Mouse (Mus musculus) stomach, postnatal 0 days (tissue): ENCODE measurements around the gene Gipc1. TPM values are rescaled to one million over a fixed set of nuclear protein-coding genes. Genes with fewer than 3 reads are reported as not detected.

Experiments
- ATAC-seq: fragments of 200-750 bp; cut with Nextera tagmentation; 2 replicates; pipeline ENCODE4 v1.8.0; 2017; ENCODE audit not compliant: low FRiP score, low TSS enrichment
- DNase-seq: peaks from one replicate; pipeline ENCODE4 v3.0.0-alpha.2; 2016; ENCODE audit warnings: low spot score
- H3K27ac ChIP-seq: fragments of 300-500 bp; sonication (generic); replicated peaks from 2 replicates; pipeline ENCODE4 v1.5.1; 2014; ENCODE audit warnings: mild to moderate bottlenecking, control low read depth
- H3K27me3 ChIP-seq: fragments of 300-500 bp; sonication (generic); 2 replicates; pipeline ENCODE4 v1.6.1; 2014; ENCODE audit warnings: low read length; ENCODE audit not compliant: control insufficient read depth, insufficient read depth
- H3K36me3 ChIP-seq: fragments of 300-500 bp; sonication (generic); 2 replicates; pipeline ENCODE4 v1.6.1; 2014; ENCODE audit warnings: low read length, mixed read lengths; ENCODE audit not compliant: control insufficient read depth, insufficient read depth
- H3K4me1 ChIP-seq: fragments of 300-500 bp; sonication (generic); replicated peaks from 2 replicates; pipeline ENCODE4 v1.6.1; 2014; ENCODE audit warnings: antibody characterized with exemption; ENCODE audit not compliant: control insufficient read depth, insufficient read depth
- H3K4me2 ChIP-seq: fragments of 300-500 bp; sonication (generic); replicated peaks from 2 replicates; pipeline ENCODE4 v1.6.1; 2014; ENCODE audit warnings: low read depth, mild to moderate bottlenecking, control low read depth, moderate library complexity
- H3K4me3 ChIP-seq: fragments of 300-500 bp; sonication (generic); 2 replicates; pipeline ENCODE4 v1.5.1; 2014; ENCODE audit warnings: low read depth, low read length, control low read depth
- H3K9ac ChIP-seq: fragments of 300-500 bp; sonication (generic); 2 replicates; pipeline ENCODE4 v1.6.1; 2014; ENCODE audit warnings: mild to moderate bottlenecking, low read length, control low read depth, mixed read lengths
- H3K9me3 ChIP-seq: fragments of 300-500 bp; sonication (generic); 2 replicates; pipeline ENCODE4 v1.6.1; 2016; ENCODE audit warnings: low read length; ENCODE audit not compliant: control insufficient read depth
- CTCF ChIP-seq: IDR thresholded peaks from 2 replicates; pipeline ENCODE4 v1.5.1; 2016; ENCODE audit warnings: antibody characterized with exemption, low read depth, mild to moderate bottlenecking, moderate library complexity
- EP300 ChIP-seq: optimal IDR thresholded peaks from 2 replicates; pipeline ENCODE3; 2016; ENCODE audit warnings: antibody characterized with exemption
- WGBS: fragments of 180-500 bp; shearing (Covaris S2); extraction: QIAGEN DNeasy Blood & Tissue Kit; methylation state at CpG from one replicate; pipeline ENCODE4 v1.1.7; 2014; 5-methylcytosine and 5-hydroxymethylcytosine counted together
- polyA plus RNA-seq: library from polyadenylated mRNA; unstranded; fragments of >200 nt; fragmentation: Nextera tagmentation; extraction: Ambion mirVana; gene quantifications from 2 replicates; pipeline ENCODE4 v1.2.1, GENCODE M21; 2015

The Gipc1 gene
- polyA plus RNA-seq, 1 experiment from 2014 or later, result 171 TPM

- Histone ChIP-seq H3K27ac (peak overlapping the region; percentile 94), H3K9me3 (no peaks in the 10 kb centered on the region), H3K36me3 (no peaks in the 10 kb centered on the region), H3K4me1 (peaks cover 7% of the 10 kb centered on the region), H3K27me3 (no peaks in the 10 kb centered on the region), H3K9ac (peak overlapping the region; percentile 94), H3K4me2 (peak overlapping the region; percentile 98), H3K4me3 (peak overlapping the region; percentile 84)
- TF ChIP-seq CTCF, result no peak
- TF ChIP-seq EP300, result no peak
- WGBS, result 4% methylated on average over 15 of the region's 15 CpGs
- DNase-seq, result peak; percentile 66
- ATAC-seq, result peak; percentile 12; the same call in 1 of the 2 replicates
Observed at GRCm38 (mm10) chr8:83698291-83698660, 45.8 kb downstream of the Gipc1 start.

GRCm38 (mm10) chr8:83698661-83699453 is 46.4 kb downstream of the Gipc1 start, which contains the start of gene Pkn1:
Pkn1 (minus strand) TSS chr8:83699179.
- under 1% methylated on average over 43 of the region's 85 CpGs for WGBS
- Histone ChIP-seq H3K9me3 (no peaks in the 10 kb centered on the region), H3K9ac (peak within 1 kb of the TSS; percentile 94), H3K27ac (peak within 1 kb of the TSS; percentile 94), H3K4me2 (peak within 1 kb of the TSS; percentile 98), H3K4me3 (peak within 1 kb of the TSS; percentile 84), H3K4me1 (peaks cover 7% of the 10 kb centered on the region), H3K36me3 (no peaks in the 10 kb centered on the region), H3K27me3 (no peaks in the 10 kb centered on the region)
- DNase-seq (peak; percentile 88), ATAC-seq (peak; percentile 84)
- peak; percentile 40; the same call in 1 of the 2 replicates for TF ChIP-seq CTCF
- TF ChIP-seq EP300, result no peak

GRCm38 (mm10) chr8:83699566-83699965 is 47.1 kb downstream of the Gipc1 start:
- WGBS, result 19% methylated on average over 9 of the region's 9 CpGs
- Histone ChIP-seq H3K4me2 (peak overlapping the region; percentile 98), H3K4me1 (peaks cover 7% of the 10 kb centered on the region), H3K36me3 (no peaks in the 10 kb centered on the region), H3K27ac (peak overlapping the region; percentile 94), H3K4me3 (peak overlapping the region; percentile 84), H3K27me3 (no peaks in the 10 kb centered on the region), H3K9me3 (no peaks in the 10 kb centered on the region), H3K9ac (peak overlapping the region; percentile 94)
- ATAC-seq (no peak), DNase-seq (no peak)
- TF ChIP-seq CTCF (no peak), EP300 (no peak)

GRCm38 (mm10) chr8:83700423-83701085 is 48.1 kb downstream of the Gipc1 start:
- no peak overlapping the region for H3K4me2 ChIP-seq
- no peak overlapping the region for H3K27ac ChIP-seq
- H3K9ac ChIP-seq, result no peak overlapping the region
- ATAC-seq (no peak), DNase-seq (no peak)
- no peaks in the 10 kb centered on the region for H3K36me3 ChIP-seq
- no peaks in the 10 kb centered on the region for H3K27me3 ChIP-seq
- WGBS, result 64% methylated on average over 9 of the region's 9 CpGs
- TF ChIP-seq CTCF (no peak), EP300 (no peak)
- no peaks in the 10 kb centered on the region for H3K9me3 ChIP-seq
- H3K4me1 ChIP-seq, result peaks cover 7% of the 10 kb centered on the region
- no peak overlapping the region for H3K4me3 ChIP-seq

- Histone ChIP-seq H3K27me3 (no peaks in the 10 kb centered on the region), H3K9ac (no peak overlapping the region), H3K4me2 (no peak overlapping the region), H3K4me3 (no peak overlapping the region), H3K4me1 (peaks cover under 1% of the 10 kb centered on the region; the same call in 1 of the 2 replicates), H3K27ac (no peak overlapping the region), H3K36me3 (no peaks in the 10 kb centered on the region), H3K9me3 (no peaks in the 10 kb centered on the region)
- TF ChIP-seq EP300 (no peak), CTCF (no peak)
- no peak for ATAC-seq
- DNase-seq, result no peak
- 88% methylated on average over 4 of the region's 4 CpGs for WGBS
Observed at GRCm38 (mm10) chr8:83703426-83703825, 50.9 kb downstream of the Gipc1 start.

- H3K27me3 ChIP-seq, result no peaks in the 10 kb centered on the region
- H3K4me3 ChIP-seq, result no peak overlapping the region
- H3K9me3 ChIP-seq, result no peaks in the 10 kb centered on the region
- ATAC-seq (no peak), DNase-seq (no peak)
- no peak overlapping the region for H3K27ac ChIP-seq
- H3K36me3 ChIP-seq, result no peaks in the 10 kb centered on the region
- H3K4me1 ChIP-seq, result no peaks in the 10 kb centered on the region
- H3K9ac ChIP-seq, result no peak overlapping the region
- TF ChIP-seq EP300 (no peak), CTCF (no peak)
- no peak overlapping the region for H3K4me2 ChIP-seq
- WGBS, result 66% methylated on average over 5 of the region's 5 CpGs
Observed at GRCm38 (mm10) chr8:83706411-83706810, 53.9 kb downstream of the Gipc1 start.
